Mouse (Mus musculus) cerebellum, adult 2 months (tissue): Measurements from ENCODE around the gene Arfrp1.

Experiments
- CTCF ChIP-seq: fragments of 200-500 bp; IDR thresholded peaks from 2 replicates; pipeline ENCODE4 v1.5.1; 2011; ENCODE audit warnings: low read depth, mild to moderate bottlenecking, control low read depth, low read length, moderate library complexity, borderline replicate concordance; ENCODE audit not compliant: insufficient read depth
- POLR2A ChIP-seq: fragments of 200-500 bp; IDR thresholded peaks from 2 replicates; pipeline ENCODE4 v1.6.1; 2011; ENCODE audit warnings: low read length, control low read depth, borderline replicate concordance; ENCODE audit not compliant: insufficient read depth

GRCm38 (mm10) chr2:181384463-181384862 is 19.3 kb upstream of the Arfrp1 start:
- TF ChIP-seq CTCF, result no peak
- no peak for TF ChIP-seq POLR2A
